Mouse (Mus musculus) lung, postnatal 14 days (tissue): ENCODE measurements at regions not wholly inside any gene's neighbourhood (a gene's known extent, or its start where the extent isn't known, plus 50 kb on each side); places are given as distances from the start of the nearest gene placed in this dataset.
A peak's percentile ranks its signal among the peaks of the same experiment; 100 is the strongest.

ENCODE experiments used
- DNase-seq: peaks from one replicate; pipeline ENCODE4 v3.0.0; 2021

- no peak for DNase-seq
Measured at GRCm38 (mm10) chr7:40776220-40776619, 121.9 kb upstream of the Vstm2b start.

GRCm38 (mm10) chr7:40784906-40785305 lies 113.2 kb upstream of the Vstm2b start:
- no peak for DNase-seq

- no peak for DNase-seq
Measured at GRCm38 (mm10) chr7:40786758-40787157, 111.4 kb upstream of the Vstm2b start.

GRCm38 (mm10) chr7:40788486-40788885 lies 109.6 kb upstream of the Vstm2b start:
- no peak for DNase-seq

GRCm38 (mm10) chr7:40794458-40795207 lies 103.5 kb upstream of the Vstm2b start:
- no peak for DNase-seq

- no peak for DNase-seq
Measured at GRCm38 (mm10) chr7:40799794-40800193, 98.3 kb upstream of the Vstm2b start.

GRCm38 (mm10) chr7:40801291-40801690 lies 96.8 kb upstream of the Vstm2b start:
- no peak for DNase-seq

GRCm38 (mm10) chr7:40805211-40805610 lies 92.9 kb upstream of the Vstm2b start:
- DNase-seq: peak; percentile 1

GRCm38 (mm10) chr7:40805866-40806265 lies 92.3 kb upstream of the Vstm2b start:
- DNase-seq: no peak

GRCm38 (mm10) chr7:40812952-40813351 lies 85.2 kb upstream of the Vstm2b start:
- DNase-seq: no peak

GRCm38 (mm10) chr7:40825141-40825742 lies 72.9 kb upstream of the Vstm2b start:
- no peak for DNase-seq

GRCm38 (mm10) chr7:40829526-40829925 lies 68.6 kb upstream of the Vstm2b start:
- DNase-seq: no peak

- no peak for DNase-seq
Measured at GRCm38 (mm10) chr7:40831583-40831982, 66.5 kb upstream of the Vstm2b start.

GRCm38 (mm10) chr7:40842344-40842992 lies 55.7 kb upstream of the Vstm2b start:
- DNase-seq: no peak

GRCm38 (mm10) chr7:40846512-40846911 lies 51.6 kb upstream of the Vstm2b start:
- DNase-seq: no peak
